Mouse (Mus musculus) cerebellum, adult 2 months (tissue): ENCODE measurements around the gene Leng9.

Source experiments
- CTCF ChIP-seq: fragments of 200-500 bp; IDR thresholded peaks from 2 replicates; pipeline ENCODE4 v1.5.1; 2011; ENCODE audit warnings: low read depth, mild to moderate bottlenecking, control low read depth, low read length, moderate library complexity, borderline replicate concordance; ENCODE audit not compliant: insufficient read depth
- POLR2A ChIP-seq: fragments of 200-500 bp; IDR thresholded peaks from 2 replicates; pipeline ENCODE4 v1.6.1; 2011; ENCODE audit warnings: low read length, control low read depth, borderline replicate concordance; ENCODE audit not compliant: insufficient read depth

DNA sequence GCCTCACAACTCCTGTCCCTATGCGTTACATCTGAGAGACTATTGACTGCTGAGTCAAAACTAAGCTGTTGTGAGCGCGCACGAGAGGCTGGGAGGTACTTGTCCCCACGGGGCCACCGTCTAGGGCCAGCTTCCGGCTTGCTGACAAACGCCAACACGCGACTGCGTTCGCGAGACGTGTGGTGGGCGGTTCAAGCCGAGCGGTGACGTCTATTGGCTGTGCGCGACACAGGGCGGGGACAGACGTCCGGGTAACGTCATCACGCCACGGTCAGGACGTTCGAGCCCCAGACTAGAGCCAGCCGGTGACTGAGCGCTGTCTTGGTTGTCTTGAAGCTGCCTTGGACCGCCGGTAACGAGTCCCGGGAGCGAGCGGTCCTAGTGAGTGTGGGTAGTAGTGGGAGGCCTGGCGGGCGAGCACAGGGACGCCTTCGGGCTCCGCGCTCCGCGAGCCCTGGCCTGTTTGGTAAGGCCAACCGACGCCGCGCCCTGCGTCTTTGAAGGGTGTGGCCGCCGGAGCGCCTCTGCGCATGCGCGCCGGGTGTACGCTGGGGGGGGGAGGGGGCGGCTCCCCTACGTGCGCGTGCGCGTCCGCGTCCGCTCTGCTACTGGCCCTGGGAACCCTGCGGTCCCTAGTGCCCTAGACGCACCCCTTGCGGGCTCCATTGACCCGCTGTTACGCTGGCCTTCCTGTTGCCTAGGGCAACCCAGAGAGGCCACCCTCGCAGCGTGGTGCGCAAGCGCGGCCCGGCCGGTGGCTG lies 13.2 kb downstream of the Leng9 start, which contains the start of gene Leng8:
- TF ChIP-seq CTCF (no peak), POLR2A (peak; percentile 95)
